Mouse (Mus musculus): ENCODE results near the gene Slc30a5.

Gene Slc30a5

GRCm38 (mm10) chr13:100755329-100755728 lies 77.9 kb downstream of the Slc30a5 start:
- no peak for DNase-seq (ENCODE audit: low spot score in 2 of 2)

- no peak for DNase-seq (ENCODE audit: low spot score in 2 of 2)
Observed at GRCm38 (mm10) chr13:100754186-100754585, 79.0 kb downstream of the Slc30a5 start.

DNA sequence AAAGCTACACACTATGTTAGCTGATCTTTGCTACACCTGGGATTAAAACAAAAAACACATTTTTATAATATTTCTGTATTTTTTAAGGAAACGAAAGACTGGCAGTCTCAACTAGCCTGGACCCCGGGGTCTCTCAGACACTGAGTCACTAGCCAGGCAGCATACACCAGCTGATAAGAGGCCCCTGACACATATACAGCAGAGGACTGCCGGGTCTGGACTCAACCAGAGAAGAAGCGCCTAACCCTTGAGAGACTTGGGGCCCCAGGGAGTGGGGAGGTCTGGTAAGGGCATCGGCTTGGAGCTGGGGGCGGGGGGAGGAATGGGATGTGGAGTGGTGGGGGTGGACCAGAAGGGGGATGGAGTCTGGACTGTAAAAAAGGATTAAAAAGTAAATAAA lies 80.2 kb downstream of the Slc30a5 start:
- DNase-seq (ENCODE audit: low spot score in 2 of 2), result no peak

Data from left cerebral cortex, adult 9 months (tissue).